Mouse (Mus musculus) layer of hippocampus, postnatal 10 days (tissue): Measurements from ENCODE around the gene Mrps11. TPM values are rescaled to one million over a fixed set of nuclear protein-coding genes. Genes with fewer than 3 reads are reported as not detected.

Experiments
- total RNA-seq, 2 experiments: library from RNA; stranded (reverse); gene quantifications; 2 replicates each; pipeline ENCODE4 v1.2.3; 2021

Mrps11 gene
- total RNA-seq, 2 experiments from 2014 or later: 41.8 to 42.9 TPM

Other genes with a start within 250 kb of the Mrps11 start
- 100 to 1,000 TPM; 173 to 199 TPM for gene Ntrk3, start 45.1 kb upstream of the Mrps11 start, total RNA-seq
- gene Mrpl46, start 412 bp downstream of the Mrps11 start, total RNA-seq: 10 to 100 TPM; 24.0 to 27.1 TPM
- 1 to 10 TPM; 6.4 to 6.9 TPM for gene Det1, start 64.1 kb downstream of the Mrps11 start, total RNA-seq
- gene Aen, start 112.7 kb downstream of the Mrps11 start, total RNA-seq: 10 to 100 TPM; 32.3 to 36.5 TPM
- 1 to 10 TPM in 1 of 2 experiments, under 1 TPM in 1; 0.73 to 1.2 TPM for gene Isg20, start 130.3 kb downstream of the Mrps11 start, total RNA-seq